Comparison of ENCODE assay signal across 11 mouse cellular contexts in genomic region chr10:81351678-81352291, GRCm38 (mm10). TPM values are rescaled to one million over a fixed set of nuclear protein-coding genes. Genes with fewer than 3 reads are reported as not detected.
DNase-seq lines count a peak whose midpoint lies in the region; ATAC-seq and TF ChIP-seq lines count a peak whose summit lies in the region.
"Had no signal": no experiment of that assay in that cellular context is flagged by ENCODE, and none has a peak within 500 bp of the region (broad histone marks: within the 10 kb centered on the region; RNA-seq: fewer than 3 reads in every experiment).

No protein-coding gene starts in this region.

- peak; percentile 66 for DNase-seq in spleen, adult 12 weeks (ENCODE audit: low spot score)
- DNase-seq in spleen, adult 18-20 months = no peak
- DNase-seq in c-Kit-positive CD71-positive TER-119-positive erythroid progenitor cells, embryonic 14.5 days (ENCODE audit: low spot score) = peak; percentile 83
- DNase-seq in yolk sac, embryonic 10.5 days (ENCODE audit: low spot score) = peak; percentile 85
- no peak for DNase-seq in kidney, adult 2 months
- no peak for DNase-seq in midbrain, postnatal 0 days (ENCODE audit: low spot score)
- no peak for DNase-seq in lung, postnatal 36 days
- DNase-seq: kidney, adult 8-10 months; lung, postnatal 4 days had no signal

- no peaks in the 10 kb centered on the region for H3K9me3 ChIP-seq in midbrain, postnatal 0 days (ENCODE audit: low read length)

- TF ChIP-seq POLR2A in kidney, adult 2 months (IDR thresholded peaks at IDR 0.05; ENCODE audit: low read depth, low read length) = no peak

- H3K27me3 ChIP-seq in kidney, adult 2 months (replicated peaks; ENCODE audit: control insufficient read depth, insufficient read depth, low read length) = no peaks in the 10 kb centered on the region
- H3K27me3 ChIP-seq in midbrain, postnatal 0 days (ENCODE audit: insufficient read depth, low read length) = no peaks in the 10 kb centered on the region

- peaks cover 17% of the 10 kb centered on the region for H3K4me1 ChIP-seq in kidney, adult 2 months (ENCODE audit: control insufficient read depth, insufficient read depth, low read length)
- peaks cover 4% of the 10 kb centered on the region; the same call in 1 of the 2 replicates for H3K4me1 ChIP-seq in midbrain, postnatal 0 days (ENCODE audit: insufficient read depth, low read length)

- no peaks in the 10 kb centered on the region for H3K36me3 ChIP-seq in kidney, adult 2 months (ENCODE audit: control insufficient read depth, insufficient read depth, low read length)
- no peaks in the 10 kb centered on the region for H3K36me3 ChIP-seq in midbrain, postnatal 0 days (ENCODE audit: insufficient read depth, low read length)

- ATAC-seq in megakaryocyte, adult 5-6 weeks (ENCODE audit: poor library complexity, severe bottlenecking) = peak; percentile 25
- no peak for ATAC-seq in midbrain, postnatal 0 days (ENCODE audit: low FRiP score)
- ATAC-seq: forebrain, embryonic 16.5 days had no signal

- WGBS in kidney, adult 2 months = 36% methylated on average over 9 of the region's 9 CpGs
- 32% methylated on average over 9 of the region's 9 CpGs for WGBS in midbrain, postnatal 0 days

- H3K4me2 ChIP-seq in midbrain, postnatal 0 days (ENCODE audit: low read depth, low read length, poor library complexity, severe bottlenecking) = no peak overlapping the region

- no peak for TF ChIP-seq CTCF in kidney, adult 2 months (conservative IDR thresholded peaks at IDR 0.05; ENCODE audit: insufficient read depth, insufficient read length, low read depth, low read length)
- no peak for TF ChIP-seq CTCF in midbrain, postnatal 0 days (IDR thresholded peaks at IDR 0.05)

- no peak overlapping the region for H3K4me3 ChIP-seq in kidney, adult 2 months (ENCODE audit: insufficient read depth, low read depth, low read length)
- H3K4me3 ChIP-seq in midbrain, postnatal 0 days (ENCODE audit: low read depth, low read length) = no peak overlapping the region

- no peak overlapping the region for H3K9ac ChIP-seq in midbrain, postnatal 0 days (replicated peaks; ENCODE audit: low read length, poor library complexity, severe bottlenecking)

- no peak overlapping the region for H3K27ac ChIP-seq in kidney, adult 2 months (ENCODE audit: insufficient read depth, low read depth, low read length)
- H3K27ac ChIP-seq in midbrain, postnatal 0 days (ENCODE audit: low read depth, low read length) = no peak overlapping the region

RNA-seq across cellular contexts. Expression of gene Hmg20b, which starts 1.5 kb away (rescaled TPM):
- total RNA-seq in megakaryocyte, adult 5-6 weeks (2015) = 27.4 and 33.0 TPM in 2 replicates
- total RNA-seq in megakaryocyte, adult 5-6 weeks (2017) = 18.1 and 24.5 TPM in 2 replicates
- polyA plus RNA-seq in kidney, adult 2 months (2012; rRNA removed) = 66.4 and 82.1 TPM in 2 replicates
- 9.6 and 12.6 TPM in 2 replicates for total RNA-seq in midbrain, postnatal 0 days (2014; rRNA removed)
- 23.4 and 24.5 TPM in 2 replicates for polyA plus RNA-seq in midbrain, postnatal 0 days (2015; fragmentation: Nextera tagmentation; extraction: Ambion mirVana)

RNA-seq across cellular contexts. Expression of gene Mfsd12, which starts 5.5 kb away (rescaled TPM):
- total RNA-seq in megakaryocyte, adult 5-6 weeks (2015) = 4.1 and 4.6 TPM in 2 replicates
- total RNA-seq in megakaryocyte, adult 5-6 weeks (2017) = 7.4 TPM in 2 replicates
- 23.4 and 28.1 TPM in 2 replicates for polyA plus RNA-seq in kidney, adult 2 months (2012; rRNA removed)
- total RNA-seq in midbrain, postnatal 0 days (2014; rRNA removed) = 31.9 and 40.6 TPM in 2 replicates
- 13.6 and 15.4 TPM in 2 replicates for polyA plus RNA-seq in midbrain, postnatal 0 days (2015; fragmentation: Nextera tagmentation; extraction: Ambion mirVana)

RNA-seq across cellular contexts. Expression of gene Gipc3, which starts 8.7 kb away (rescaled TPM):
- not detected in 2 replicates for total RNA-seq in megakaryocyte, adult 5-6 weeks (2015)
- not detected in 2 replicates for total RNA-seq in megakaryocyte, adult 5-6 weeks (2017)
- polyA plus RNA-seq in kidney, adult 2 months (2012; rRNA removed) = 1.4 and 1.5 TPM in 2 replicates
- 0.09 and 0.16 TPM in 2 replicates for total RNA-seq in midbrain, postnatal 0 days (2014; rRNA removed)
- polyA plus RNA-seq in midbrain, postnatal 0 days (2015; fragmentation: Nextera tagmentation; extraction: Ambion mirVana) = not detected in 2 replicates
- polyA plus RNA-seq: forebrain, embryonic 16.5 days had no signal

RNA-seq across cellular contexts. Expression of gene 4930404N11Rik, which starts 13.8 kb away (rescaled TPM):
- 0.49 and 1.3 TPM in 2 replicates for total RNA-seq in megakaryocyte, adult 5-6 weeks (2015)
- 0.37 and 0.49 TPM in 2 replicates for total RNA-seq in megakaryocyte, adult 5-6 weeks (2017)
- 0.16 and 0.61 TPM in 2 replicates for polyA plus RNA-seq in kidney, adult 2 months (2012; rRNA removed)
- total RNA-seq in midbrain, postnatal 0 days (2014; rRNA removed) = 1.4 TPM in 1 of 2 replicates, not detected in the other
- 0.47 and 0.54 TPM in 2 replicates for polyA plus RNA-seq in midbrain, postnatal 0 days (2015; fragmentation: Nextera tagmentation; extraction: Ambion mirVana)

RNA-seq across cellular contexts. Expression of gene Tbxa2r, which starts 23.3 kb away (rescaled TPM):
- 0.34 and 0.85 TPM in 2 replicates for total RNA-seq in megakaryocyte, adult 5-6 weeks (2015)
- total RNA-seq in megakaryocyte, adult 5-6 weeks (2017) = 0.07 and 0.28 TPM in 2 replicates
- polyA plus RNA-seq in kidney, adult 2 months (2012; rRNA removed) = 16.6 and 21.7 TPM in 2 replicates
- total RNA-seq in midbrain, postnatal 0 days (2014; rRNA removed) = 4.3 and 7.0 TPM in 2 replicates
- 3.8 and 4.7 TPM in 2 replicates for polyA plus RNA-seq in midbrain, postnatal 0 days (2015; fragmentation: Nextera tagmentation; extraction: Ambion mirVana)

Comparison
In these comparisons a context has a peak if more than half of its experiments do, and no peak if none do; other contexts are left out.
1. DNase-seq: peak in spleen, adult 12 weeks (single experiment), c-Kit-positive CD71-positive TER-119-positive erythroid progenitor cells, embryonic 14.5 days (single experiment) and yolk sac, embryonic 10.5 days (single experiment); none in spleen, adult 18-20 months (0 of 2), kidney, adult 2 months (single experiment), midbrain, postnatal 0 days (single experiment) and lung, postnatal 36 days (single experiment).